Mouse (Mus musculus): ENCODE measurements around the gene Adgra3.

DNA sequence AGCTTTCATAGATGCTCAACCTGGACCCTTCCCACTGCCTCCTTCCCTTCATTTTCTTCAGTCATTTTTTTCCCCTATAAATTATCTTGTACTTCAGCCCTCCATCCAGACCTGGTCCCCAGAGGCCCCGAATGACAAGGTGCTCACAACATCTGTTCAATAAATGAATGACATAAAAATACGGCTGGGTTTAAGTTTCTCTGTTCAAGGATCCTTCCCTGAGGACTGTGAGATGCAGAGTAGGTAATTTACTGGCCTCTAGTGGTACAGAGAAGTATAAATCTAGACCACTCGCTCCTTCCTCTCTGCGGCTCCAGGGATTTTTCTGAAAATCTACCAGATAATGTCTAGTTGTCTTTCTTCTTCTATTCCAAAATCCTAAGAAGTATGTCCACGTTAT lies 26.5 kb downstream of the Adgra3 start:
- TF ChIP-seq CTCF (IDR thresholded peaks at IDR 0.05 in 2 of 3, conservative IDR thresholded peaks at IDR 0.05 in 1 of 3; ENCODE audit: control insufficient read depth in 1 of 3, insufficient read depth in 1 of 3, low read depth in 2 of 3, low read length in 3 of 3, poor library complexity in 1 of 3, severe bottlenecking in 1 of 3) (no peak), HCFC1 (IDR thresholded peaks at IDR 0.05; ENCODE audit: low read depth, low read length) (no peak), USF1 (IDR thresholded peaks at IDR 0.05; ENCODE audit: low read depth, low read length) (no peak), POLR2AphosphoS2 (IDR thresholded peaks at IDR 0.05; ENCODE audit: low read length) (no peak), ELF1 (IDR thresholded peaks at IDR 0.05; ENCODE audit: low read depth, low read length) (no peak), POLR2A (IDR thresholded peaks at IDR 0.05; ENCODE audit: control insufficient read depth in 1 of 2, insufficient read depth in 1 of 2, low read depth in 1 of 2, low read length in 2 of 2, poor library complexity in 1 of 2) (no peak), GATA1 (IDR thresholded peaks at IDR 0.05; ENCODE audit: low read depth, low read length) (no peak), USF2 (IDR thresholded peaks at IDR 0.05; ENCODE audit: borderline replicate concordance in 1 of 2, insufficient read depth in 1 of 2, low read depth in 1 of 2, low read length in 2 of 2) (no peak), JUND (IDR thresholded peaks at IDR 0.05; ENCODE audit: low read depth, low read length) (no peak), MYB (IDR thresholded peaks at IDR 0.05; ENCODE audit: low read depth, low read length) (no peak), TAL1 (IDR thresholded peaks at IDR 0.05; ENCODE audit: low read length) (no peak), MAFK (IDR thresholded peaks at IDR 0.05; ENCODE audit: borderline replicate concordance, low read depth, low read length) (no peak), MAZ (IDR thresholded peaks at IDR 0.05; ENCODE audit: low read depth, low read length) (no peak)

Measured in MEL (cell line).